Mouse (Mus musculus) forebrain, embryonic 15.5 days (tissue): ENCODE data around the gene Plxna3. TPM values are rescaled to one million over a fixed set of nuclear protein-coding genes. Genes with fewer than 3 reads are reported as not detected.
"Not testable (repeated sequence)": the region's sequence is repeated elsewhere in the genome, so short reads cannot be mapped to it uniquely, and the experiment has no call there.

ENCODE experiments used
- ATAC-seq: fragments of 200-750 bp; cut with Nextera tagmentation; replicated peaks from 2 replicates; pipeline ENCODE4 v1.8.0; 2017; ENCODE audit warnings: mild to moderate bottlenecking, moderate TSS enrichment, moderate library complexity
- H3K27ac ChIP-seq: fragments of 300-500 bp; sonication (generic); replicated peaks from 2 replicates; pipeline ENCODE4 v1.5.1; 2015; ENCODE audit warnings: mild to moderate bottlenecking, inconsistent platforms
- H3K27me3 ChIP-seq: fragments of 300-500 bp; sonication (generic); 2 replicates; pipeline ENCODE4 v1.6.1; 2015; ENCODE audit warnings: inconsistent platforms
- H3K36me3 ChIP-seq: fragments of 300-500 bp; sonication (generic); 2 replicates; pipeline ENCODE4 v1.6.1; 2015; ENCODE audit warnings: mild to moderate bottlenecking, inconsistent platforms
- H3K4me1 ChIP-seq: fragments of 300-500 bp; sonication (generic); 2 replicates; pipeline ENCODE4 v1.6.1; 2015; ENCODE audit warnings: inconsistent platforms
- H3K4me2 ChIP-seq: fragments of 300-500 bp; sonication (generic); replicated peaks from 2 replicates; pipeline ENCODE4 v1.6.1; 2015; ENCODE audit warnings: mild to moderate bottlenecking, inconsistent platforms
- H3K4me3 ChIP-seq: fragments of 300-500 bp; sonication (generic); 2 replicates; pipeline ENCODE4 v1.5.1; 2015; ENCODE audit warnings: mild to moderate bottlenecking, inconsistent platforms
- H3K9ac ChIP-seq: fragments of 300-500 bp; sonication (generic); replicated peaks from 2 replicates; pipeline ENCODE4 v1.6.1; 2015; ENCODE audit warnings: mild to moderate bottlenecking, inconsistent platforms
- H3K9me3 ChIP-seq: fragments of 300-500 bp; sonication (generic); 2 replicates; pipeline ENCODE4 v1.6.1; 2016; ENCODE audit warnings: inconsistent platforms
- WGBS: fragments of 180-500 bp; shearing (Covaris S2); methylation state at CpG from one replicate; pipeline ENCODE4 v1.1.7; 2015; ENCODE audit warnings: mixed read lengths; 5-methylcytosine and 5-hydroxymethylcytosine counted together
- polyA plus RNA-seq: library from polyadenylated mRNA; unstranded; fragments of >200 nt; fragmentation: Nextera tagmentation; extraction: Ambion mirVana; gene quantifications from 2 replicates; pipeline ENCODE4 v1.2.1, GENCODE M21; 2015

The Plxna3 gene
- polyA plus RNA-seq, 1 experiment from 2014 or later, result 63.0 TPM

GRCm38 (mm10) chrX:74312540-74313464 lies 16.1 kb upstream of the Plxna3 start, which contains the start of gene Fam50a:
TSS of gene Fam50a (plus strand) at chrX:74313033.
- WGBS, result 23% methylated on average over 59 of the region's 59 CpGs
- Histone ChIP-seq H3K4me1 (peaks cover 13% of the 10 kb centered on the region), H3K36me3 (peaks cover 15% of the 10 kb centered on the region; the same call in 1 of the 2 replicates), H3K4me2 (peak within 1 kb of the TSS; percentile 65), H3K9me3 (no peaks in the 10 kb centered on the region), H3K4me3 (peak within 1 kb of the TSS; percentile 71), H3K27ac (peak within 1 kb of the TSS; percentile 90), H3K9ac (peak within 1 kb of the TSS; percentile 74), H3K27me3 (no peaks in the 10 kb centered on the region)
- peak; percentile 97 for ATAC-seq

GRCm38 (mm10) chrX:74329215-74329671 lies 377 bp downstream of the Plxna3 start:
- Histone ChIP-seq H3K27me3 (no peaks in the 10 kb centered on the region), H3K9ac (peak overlapping the region; percentile 70), H3K27ac (peak overlapping the region; percentile 92), H3K4me1 (peaks cover 36% of the 10 kb centered on the region), H3K4me3 (peak overlapping the region; percentile 56), H3K9me3 (no peaks in the 10 kb centered on the region), H3K4me2 (peak overlapping the region; percentile 62), H3K36me3 (no peaks in the 10 kb centered on the region)
- WGBS, result 16% methylated on average over 10 of the region's 10 CpGs
- peak; percentile 54 for ATAC-seq

DNA sequence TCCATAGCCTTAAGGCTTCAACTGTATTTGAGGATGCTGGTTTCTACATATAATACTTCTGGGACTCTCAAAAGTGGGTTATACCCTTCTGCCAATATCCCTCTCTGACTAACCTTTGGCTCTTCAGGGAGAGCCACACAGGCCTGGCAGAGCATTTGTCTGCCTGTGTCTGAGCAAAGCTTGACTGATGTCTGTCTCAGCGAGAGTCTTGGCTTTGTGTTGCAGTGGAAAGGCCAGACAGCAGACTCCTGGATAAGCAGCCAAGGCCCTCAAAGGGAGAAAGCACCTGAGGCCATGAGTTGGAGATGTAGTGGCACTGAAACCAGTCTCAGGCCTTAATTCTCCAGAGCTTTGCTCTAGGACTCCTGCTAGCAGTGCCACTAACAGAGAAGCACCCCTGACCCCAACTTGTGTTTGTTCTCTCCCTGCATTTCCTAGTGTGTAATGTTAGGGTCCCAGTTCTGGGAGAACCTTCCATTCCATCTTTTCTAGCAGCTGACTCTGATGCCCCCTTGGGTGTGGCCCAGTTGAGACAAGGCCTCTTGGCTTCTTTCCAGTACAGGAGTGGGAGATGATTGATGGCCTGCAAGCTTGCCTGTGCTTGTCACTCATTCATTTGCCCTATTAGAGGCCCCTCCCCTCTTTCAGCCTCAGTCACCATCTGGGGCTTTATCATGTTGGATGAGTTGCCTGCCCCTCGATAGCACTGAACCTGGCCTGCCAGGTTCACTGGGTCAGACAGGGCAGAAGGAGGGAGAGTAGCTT lies 1.5 kb downstream of the Plxna3 start:
- Histone ChIP-seq H3K36me3 (peaks cover 6% of the 10 kb centered on the region), H3K4me3 (peak overlapping the region; percentile 56), H3K27me3 (no peaks in the 10 kb centered on the region), H3K9ac (peak overlapping the region; percentile 70), H3K9me3 (no peaks in the 10 kb centered on the region), H3K27ac (peak overlapping the region; percentile 92), H3K4me2 (peak overlapping the region; percentile 62), H3K4me1 (peaks cover 36% of the 10 kb centered on the region)
- no peak for ATAC-seq
- WGBS, result 41% methylated on average over 2 of the region's 2 CpGs

- Histone ChIP-seq H3K27ac (peak overlapping the region; percentile 74), H3K27me3 (no peaks in the 10 kb centered on the region), H3K4me1 (peaks cover 4% of the 10 kb centered on the region; the same call in 1 of the 2 replicates), H3K9me3 (no peaks in the 10 kb centered on the region), H3K4me2 (peak overlapping the region; percentile 54), H3K9ac (peak overlapping the region; percentile 51), H3K4me3 (peak overlapping the region; percentile 45), H3K36me3 (no peaks in the 10 kb centered on the region)
- ATAC-seq, result peak; percentile 74
- WGBS, result 27% methylated on average over 13 of the region's 13 CpGs
Observed at GRCm38 (mm10) chrX:74352645-74353466, 24.0 kb downstream of the Plxna3 start.

DNA sequence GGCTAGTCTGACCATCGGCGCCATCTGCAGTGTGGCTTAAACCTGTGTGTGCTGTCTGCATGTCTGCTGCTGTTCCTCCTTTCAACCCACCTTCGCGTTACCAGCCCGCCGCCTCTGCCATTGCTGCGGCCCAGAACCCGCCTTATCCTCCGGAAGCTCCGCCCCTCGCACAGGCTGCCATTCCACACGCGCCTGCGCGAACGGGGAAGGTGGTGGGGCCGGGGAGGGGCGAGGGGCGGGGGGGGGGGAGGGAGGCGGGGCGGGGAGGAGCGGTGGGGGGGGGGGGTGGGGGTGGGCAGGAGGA lies 24.6 kb downstream of the Plxna3 start, which contains the start of gene Lage3:
Gene Lage3, minus strand, starts transcription at position 152 of the 304 bp plus-strand sequence.
- H3K27me3 ChIP-seq, result no peaks in the 10 kb centered on the region
- peaks cover 4% of the 10 kb centered on the region; the same call in 1 of the 2 replicates for H3K4me1 ChIP-seq
- 16% methylated on average over 10 of the region's 22 CpGs for WGBS
- peak within 1 kb of the TSS; percentile 74 for H3K27ac ChIP-seq
- peak within 1 kb of the TSS; percentile 45 for H3K4me3 ChIP-seq
- H3K4me2 ChIP-seq, result peak within 1 kb of the TSS; percentile 54
- peak within 1 kb of the TSS; percentile 51 for H3K9ac ChIP-seq
- ATAC-seq, result peak; percentile 89
- H3K36me3 ChIP-seq, result no peaks in the 10 kb centered on the region
- no peaks in the 10 kb centered on the region for H3K9me3 ChIP-seq

GRCm38 (mm10) chrX:74357069-74357468 lies 28.2 kb downstream of the Plxna3 start:
- H3K9me3 ChIP-seq, H3K4me2 ChIP-seq, H3K4me3 ChIP-seq, H3K27me3 ChIP-seq, H3K4me1 ChIP-seq, H3K27ac ChIP-seq, H3K36me3 ChIP-seq, H3K9ac ChIP-seq, ATAC-seq: not testable (repeated sequence)
- WGBS, result 85% methylated on average over 3 of the region's 3 CpGs

DNA sequence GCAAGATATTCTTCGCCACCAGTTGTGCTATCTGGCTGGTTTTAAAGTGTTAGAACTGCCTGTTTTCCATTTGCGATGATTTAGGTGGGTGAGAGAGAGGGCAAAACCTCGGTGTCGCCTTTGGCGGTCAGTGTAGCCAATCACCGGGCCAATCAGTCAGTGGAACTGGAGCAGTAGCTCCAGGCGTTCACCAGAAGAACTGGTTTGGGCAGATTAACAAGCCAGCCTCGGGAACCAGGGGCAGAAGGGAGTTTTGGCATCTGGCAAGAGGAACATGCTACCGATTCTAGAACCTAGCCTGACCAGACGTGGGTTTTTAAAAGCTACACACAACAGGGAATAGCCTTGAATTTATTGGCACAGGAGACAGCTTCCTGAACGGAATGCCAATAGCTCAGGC lies 30.3 kb downstream of the Plxna3 start:
- Histone ChIP-seq H3K27me3 (no peaks in the 10 kb centered on the region), H3K9me3 (no peaks in the 10 kb centered on the region), H3K27ac (no peak overlapping the region), H3K4me2 (no peak overlapping the region), H3K4me1 (no peaks in the 10 kb centered on the region), H3K9ac (no peak overlapping the region), H3K4me3 (no peak overlapping the region), H3K36me3 (no peaks in the 10 kb centered on the region)
- no peak for ATAC-seq
- 56% methylated on average over 11 of the region's 11 CpGs for WGBS

- Histone ChIP-seq H3K36me3 (no peaks in the 10 kb centered on the region), H3K27me3 (no peaks in the 10 kb centered on the region), H3K4me3 (peak overlapping the region; percentile 57), H3K4me1 (peaks cover 12% of the 10 kb centered on the region), H3K4me2 (peak overlapping the region; percentile 60), H3K9ac (peak overlapping the region; percentile 69), H3K27ac (no peak overlapping the region), H3K9me3 (no peaks in the 10 kb centered on the region)
- ATAC-seq, result no peak
- 67% methylated on average over 10 of the region's 10 CpGs for WGBS
Observed at GRCm38 (mm10) chrX:74367512-74367911, 38.6 kb downstream of the Plxna3 start.

DNA sequence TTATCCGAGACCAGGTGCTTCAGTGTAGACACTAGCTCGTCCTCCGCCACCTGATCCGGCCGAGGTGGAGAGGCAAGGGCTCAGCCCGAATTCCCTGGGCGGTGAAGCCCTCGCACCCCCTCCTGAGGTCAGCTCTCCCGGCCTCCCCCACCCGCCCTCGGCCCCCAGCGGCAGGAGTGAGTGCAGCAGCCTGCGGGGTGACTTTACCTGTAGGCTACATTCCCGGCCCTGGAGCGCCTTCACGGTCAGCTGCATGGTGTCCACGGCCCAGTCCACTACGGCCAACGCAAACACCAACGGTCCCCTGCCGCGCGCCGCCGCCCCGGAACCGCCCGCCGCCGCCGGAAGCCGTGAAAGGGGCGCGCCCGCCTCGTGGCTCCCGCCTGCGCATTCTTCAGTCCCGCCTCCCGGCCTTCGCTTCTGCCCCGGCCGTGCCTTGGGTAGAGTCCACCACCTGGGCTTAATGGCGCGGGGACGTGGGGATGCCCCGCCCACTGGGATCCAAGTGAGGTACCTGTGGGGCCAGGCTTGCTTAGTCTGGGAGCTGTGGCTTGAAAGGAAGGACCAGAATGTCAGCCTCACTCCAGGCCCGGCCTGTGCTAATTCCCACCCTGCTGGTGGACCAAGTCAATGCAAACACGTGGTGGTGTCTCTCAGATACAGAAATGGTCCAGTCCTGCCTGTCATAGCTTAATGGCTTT lies 39.5 kb downstream of the Plxna3 start:
- no peaks in the 10 kb centered on the region for H3K27me3 ChIP-seq
- H3K4me1 ChIP-seq, result peaks cover 12% of the 10 kb centered on the region
- H3K9me3 ChIP-seq, result no peaks in the 10 kb centered on the region
- peak overlapping the region; percentile 71 for H3K27ac ChIP-seq
- peak overlapping the region; percentile 57 for H3K4me3 ChIP-seq
- WGBS, result 15% methylated on average over 47 of the region's 49 CpGs
- ATAC-seq, result peak; percentile 77
- H3K36me3 ChIP-seq, result no peaks in the 10 kb centered on the region
- H3K9ac ChIP-seq, result peak overlapping the region; percentile 69
- H3K4me2 ChIP-seq, result peak overlapping the region; percentile 60

GRCm38 (mm10) chrX:74372888-74373549 lies 44.2 kb downstream of the Plxna3 start, which contains the start of the genes Ubl4a and Slc10a3:
TSS of gene Ubl4a (minus strand) at chrX:74373218.
TSS of gene Slc10a3 (minus strand) at chrX:74373349.
- Histone ChIP-seq H3K9ac (peak within 1 kb of the TSS; percentile 54), H3K4me2 (peak within 1 kb of the TSS; percentile 62), H3K4me1 (0 out of 2 replicates have a peak, but pooled peaks cover 3% of the 10 kb centered on the region), H3K4me3 (peak within 1 kb of the TSS; percentile 50), H3K9me3 (no peaks in the 10 kb centered on the region), H3K27me3 (no peaks in the 10 kb centered on the region), H3K27ac (no peak within 1 kb of the TSS), H3K36me3 (no peaks in the 10 kb centered on the region)
- WGBS, result 19% methylated on average over 32 of the region's 32 CpGs
- peak; percentile 93 for ATAC-seq
